ENCODE assay signal across 26 mouse cellular contexts in the genomic region with DNA sequence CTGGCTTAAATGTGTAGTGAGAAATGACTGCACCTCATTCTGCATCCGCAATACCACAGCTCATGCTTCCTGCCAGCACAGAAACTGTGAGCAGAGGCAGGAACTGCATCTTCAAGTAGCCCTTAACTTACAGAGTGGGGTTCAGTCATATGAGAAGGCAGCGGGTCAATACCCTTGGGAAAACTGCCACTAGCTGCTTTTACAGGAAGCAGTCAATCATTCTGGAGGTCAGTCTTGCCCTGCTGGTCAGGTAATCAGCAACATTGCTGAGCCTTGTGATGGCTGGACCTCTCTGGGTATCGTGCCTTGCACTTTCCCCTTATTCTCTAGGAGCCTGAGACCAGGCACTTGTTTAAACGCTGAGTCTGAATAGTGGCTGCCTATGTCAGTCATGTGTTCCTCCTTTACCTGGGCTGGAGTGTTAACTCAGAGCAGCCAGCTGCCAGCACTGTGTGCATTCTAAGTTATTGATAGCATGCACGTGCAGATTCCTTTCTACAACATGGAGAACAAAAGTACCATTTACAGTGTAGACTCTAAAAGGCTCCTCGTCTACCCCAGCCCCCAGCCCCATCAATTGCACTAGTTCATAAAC. TPM values are rescaled to one million over a fixed set of nuclear protein-coding genes. Genes with fewer than 3 reads are reported as not detected.
DNase-seq lines count a peak whose midpoint lies in the region; ATAC-seq and TF ChIP-seq lines count a peak whose summit lies in the region.
"Had no signal": no experiment of that assay in that cellular context is flagged by ENCODE, and none has a peak within 500 bp of the region (broad histone marks: within the 10 kb centered on the region; RNA-seq: fewer than 3 reads in every experiment).

No protein-coding gene starts in this region.

- 45% methylated on average over 6 of the region's 6 CpGs for WGBS in stomach, embryonic 14.5 days
- 40% methylated on average over 6 of the region's 6 CpGs for WGBS in stomach, postnatal 0 days

- H3K9ac ChIP-seq in stomach, embryonic 14.5 days (replicated peaks; ENCODE audit: low read depth, low read length): no peak overlapping the region
- no peak overlapping the region for H3K9ac ChIP-seq in stomach, postnatal 0 days (ENCODE audit: low read length)
- H3K9ac ChIP-seq: embryonic facial prominence, embryonic 15.5 days; liver, embryonic 13.5 days; neural tube, embryonic 12.5 days had no signal

- H3K4me1 ChIP-seq in stomach, embryonic 14.5 days (ENCODE audit: control insufficient read depth, insufficient read depth, low read length): no peaks in the 10 kb centered on the region
- H3K4me1 ChIP-seq in stomach, postnatal 0 days (replicated peaks; ENCODE audit: control insufficient read depth, insufficient read depth): no peaks in the 10 kb centered on the region
- H3K4me1 ChIP-seq: embryonic facial prominence, embryonic 15.5 days had no signal

- H3K9me3 ChIP-seq in stomach, embryonic 14.5 days (ENCODE audit: control insufficient read depth, low read depth, low read length): no peaks in the 10 kb centered on the region
- no peaks in the 10 kb centered on the region for H3K9me3 ChIP-seq in stomach, postnatal 0 days (ENCODE audit: control insufficient read depth, low read length)
- H3K9me3 ChIP-seq: embryonic facial prominence, embryonic 15.5 days; liver, embryonic 13.5 days; neural tube, embryonic 12.5 days had no signal

- no peaks in the 10 kb centered on the region for H3K27me3 ChIP-seq in stomach, embryonic 14.5 days (ENCODE audit: control insufficient read depth, insufficient read depth, low read length)
- H3K27me3 ChIP-seq in stomach, postnatal 0 days (ENCODE audit: control insufficient read depth, insufficient read depth, low read length): no peaks in the 10 kb centered on the region
- H3K27me3 ChIP-seq: embryonic facial prominence, embryonic 15.5 days; liver, embryonic 13.5 days; neural tube, embryonic 12.5 days had no signal

- ATAC-seq in stomach, embryonic 14.5 days (ENCODE audit: insufficient number of reproducible peaks, insufficient read depth, low FRiP score, low read depth): peak; percentile 18; the same call in 1 of the 2 replicates
- ATAC-seq in stomach, postnatal 0 days (ENCODE audit: low FRiP score, low TSS enrichment): no peak
- ATAC-seq: CD4-positive, CD25-positive, alpha-beta regulatory T cell, adult 4 months; hindbrain, embryonic 16.5 days; lung, postnatal 0 days had no signal

- TF ChIP-seq EP300 in stomach, postnatal 0 days (optimal IDR thresholded peaks at IDR 0.05): no peak

- no peak overlapping the region for H3K4me3 ChIP-seq in stomach, embryonic 14.5 days (ENCODE audit: low read depth, low read length)
- H3K4me3 ChIP-seq in stomach, postnatal 0 days (ENCODE audit: low read depth, low read length): no peak overlapping the region
- H3K4me3 ChIP-seq: embryonic facial prominence, embryonic 15.5 days; liver, embryonic 13.5 days; neural tube, embryonic 12.5 days had no signal

- DNase-seq in adrenal gland, adult 2 months: peak; percentile 19
- DNase-seq in adrenal gland, postnatal 4 days (ENCODE audit: low spot score in 2 of 2): no peak
- DNase-seq in stomach, postnatal 0 days (ENCODE audit: low spot score): no peak
- DNase-seq in kidney, postnatal 4 days: peak; percentile 13 to 31
- no peak for DNase-seq in cerebellum, adult 9-10 months
- no peak for DNase-seq in heart, postnatal 10 days
- no peak for DNase-seq in left cerebral cortex, postnatal 25 days (ENCODE audit: low spot score in 2 of 2)
- DNase-seq: cerebellum, postnatal 36 days; gastrocnemius, postnatal 25 days; liver, embryonic 13.5 days; thymus, postnatal 4 days had no signal

- no peak for TF ChIP-seq CTCF in stomach, postnatal 0 days (IDR thresholded peaks at IDR 0.05; ENCODE audit: low read depth)

- intact Hi-C loops in heart, postnatal 10 days (cut with DNase I): no loop called here
- intact Hi-C loops in left cerebral cortex, postnatal 25 days (cut with DNase I): no loop called here

- no peak overlapping the region for H3K27ac ChIP-seq in stomach, embryonic 14.5 days (ENCODE audit: low read length)
- H3K27ac ChIP-seq in stomach, postnatal 0 days (replicated peaks): no peak overlapping the region
- H3K27ac ChIP-seq: embryonic facial prominence, embryonic 15.5 days; liver, embryonic 13.5 days; neural tube, embryonic 12.5 days had no signal

- H3K36me3 ChIP-seq in stomach, embryonic 14.5 days (ENCODE audit: control insufficient read depth, insufficient read depth, low read length): no peaks in the 10 kb centered on the region
- no peaks in the 10 kb centered on the region for H3K36me3 ChIP-seq in stomach, postnatal 0 days (ENCODE audit: control insufficient read depth, insufficient read depth, low read length)
- H3K36me3 ChIP-seq: embryonic facial prominence, embryonic 15.5 days; liver, embryonic 13.5 days; neural tube, embryonic 12.5 days had no signal

- H3K4me2 ChIP-seq in stomach, embryonic 14.5 days (replicated peaks; ENCODE audit: low read depth, low read length): no peak overlapping the region
- H3K4me2 ChIP-seq in stomach, postnatal 0 days (replicated peaks; ENCODE audit: low read depth): no peak overlapping the region
- H3K4me2 ChIP-seq: embryonic facial prominence, embryonic 15.5 days; liver, embryonic 13.5 days; neural tube, embryonic 12.5 days had no signal

RNA-seq across cellular contexts. Expression of gene Slc17a1, which starts 21.6 kb away (rescaled TPM):
- under 1 TPM in 1 of 2 experiments, not detected in 1; 0.24 TPM for total RNA-seq in adrenal gland, adult 2 months (2021)
- not detected in 2 replicates for polyA plus RNA-seq in adrenal gland, adult 2 months (2012; rRNA removed)
- 1 to 10 TPM in 1 of 2 experiments, under 1 TPM in 1; 0.37 to 5.1 TPM for total RNA-seq in adrenal gland, postnatal 4 days (2021)
- polyA plus RNA-seq in stomach, embryonic 14.5 days (2014; fragmentation: Nextera tagmentation; extraction: Ambion mirVana): not detected in 2 replicates
- not detected in 2 replicates for polyA plus RNA-seq in stomach, postnatal 0 days (2015; fragmentation: Nextera tagmentation; extraction: Ambion mirVana)
- total RNA-seq in heart, postnatal 10 days (2021): not detected
- total RNA-seq in left cerebral cortex, postnatal 25 days (2021): not detected
- total RNA-seq: gastrocnemius, postnatal 25 days; heart, adult 8-10 months; layer of hippocampus, postnatal 14 days; left cerebral cortex, postnatal 14 days; megakaryocyte, adult 5-6 weeks; MEL; midbrain, postnatal 0 days had no signal
- polyA plus RNA-seq: embryonic facial prominence, embryonic 15.5 days; forebrain, embryonic 11.5 days; heart, postnatal 0 days; hindbrain, embryonic 16.5 days; large intestine, adult 2 months; lung, postnatal 0 days; midbrain, postnatal 0 days; neural tube, embryonic 12.5 days had no signal

RNA-seq across cellular contexts. Expression of gene Slc17a4, which starts 25.7 kb away (rescaled TPM):
- total RNA-seq in adrenal gland, adult 2 months (2021): under 1 TPM; 0.14 to 0.43 TPM
- 0.08 and 0.15 TPM in 2 replicates for polyA plus RNA-seq in adrenal gland, adult 2 months (2012; rRNA removed)
- total RNA-seq in adrenal gland, postnatal 4 days (2021): 1 to 10 TPM; 1.4 to 1.8 TPM
- 0.53 and 0.85 TPM in 2 replicates for polyA plus RNA-seq in stomach, embryonic 14.5 days (2014; fragmentation: Nextera tagmentation; extraction: Ambion mirVana)
- 0.07 and 0.21 TPM in 2 replicates for polyA plus RNA-seq in stomach, postnatal 0 days (2015; fragmentation: Nextera tagmentation; extraction: Ambion mirVana)
- not detected for total RNA-seq in heart, postnatal 10 days (2021)
- total RNA-seq in left cerebral cortex, postnatal 25 days (2021): not detected
- total RNA-seq: gastrocnemius, postnatal 25 days; heart, adult 8-10 months; layer of hippocampus, postnatal 14 days; left cerebral cortex, postnatal 14 days; megakaryocyte, adult 5-6 weeks; MEL; midbrain, postnatal 0 days had no signal
- polyA plus RNA-seq: CD4-positive, CD25-positive, alpha-beta regulatory T cell, adult 4 months; embryonic facial prominence, embryonic 15.5 days; forebrain, embryonic 11.5 days; heart, postnatal 0 days; hindbrain, embryonic 16.5 days; lung, postnatal 0 days; midbrain, postnatal 0 days had no signal

RNA-seq across cellular contexts. Expression of gene Hist1h2ba, which starts 44.8 kb away (rescaled TPM):
- total RNA-seq in adrenal gland, adult 2 months (2021): not detected
- polyA plus RNA-seq in adrenal gland, adult 2 months (2012; rRNA removed): not detected in 2 replicates
- not detected for total RNA-seq in adrenal gland, postnatal 4 days (2021)
- not detected in 2 replicates for polyA plus RNA-seq in stomach, embryonic 14.5 days (2014; fragmentation: Nextera tagmentation; extraction: Ambion mirVana)
- polyA plus RNA-seq in stomach, postnatal 0 days (2015; fragmentation: Nextera tagmentation; extraction: Ambion mirVana): not detected in 2 replicates
- total RNA-seq in heart, postnatal 10 days (2021): not detected
- not detected for total RNA-seq in left cerebral cortex, postnatal 25 days (2021)
- total RNA-seq: gastrocnemius, postnatal 25 days; heart, adult 8-10 months; layer of hippocampus, postnatal 14 days; left cerebral cortex, postnatal 14 days; megakaryocyte, adult 5-6 weeks; MEL; midbrain, postnatal 0 days had no signal
- polyA plus RNA-seq: CD4-positive, CD25-positive, alpha-beta regulatory T cell, adult 4 months; embryonic facial prominence, embryonic 15.5 days; forebrain, embryonic 11.5 days; heart, postnatal 0 days; hindbrain, embryonic 16.5 days; large intestine, adult 2 months; liver, embryonic 13.5 days; lung, postnatal 0 days; midbrain, postnatal 0 days; neural tube, embryonic 12.5 days had no signal

RNA-seq across cellular contexts. Expression of gene Hist1h2aa, which starts 45.2 kb away (rescaled TPM):
- total RNA-seq in adrenal gland, adult 2 months (2021): not detected
- polyA plus RNA-seq in adrenal gland, adult 2 months (2012; rRNA removed): not detected in 2 replicates
- not detected for total RNA-seq in adrenal gland, postnatal 4 days (2021)
- not detected in 2 replicates for polyA plus RNA-seq in stomach, embryonic 14.5 days (2014; fragmentation: Nextera tagmentation; extraction: Ambion mirVana)
- polyA plus RNA-seq in stomach, postnatal 0 days (2015; fragmentation: Nextera tagmentation; extraction: Ambion mirVana): not detected in 2 replicates
- not detected for total RNA-seq in heart, postnatal 10 days (2021)
- total RNA-seq in left cerebral cortex, postnatal 25 days (2021): not detected
- total RNA-seq: gastrocnemius, postnatal 25 days; heart, adult 8-10 months; layer of hippocampus, postnatal 14 days; left cerebral cortex, postnatal 14 days; megakaryocyte, adult 5-6 weeks; MEL; midbrain, postnatal 0 days had no signal
- polyA plus RNA-seq: CD4-positive, CD25-positive, alpha-beta regulatory T cell, adult 4 months; embryonic facial prominence, embryonic 15.5 days; forebrain, embryonic 11.5 days; heart, postnatal 0 days; hindbrain, embryonic 16.5 days; large intestine, adult 2 months; liver, embryonic 13.5 days; lung, postnatal 0 days; midbrain, postnatal 0 days; neural tube, embryonic 12.5 days had no signal

RNA-seq across cellular contexts. Expression of gene Slc17a3, which starts 49.9 kb away (rescaled TPM):
- total RNA-seq in adrenal gland, adult 2 months (2021): 1 to 10 TPM in 1 of 2 experiments, under 1 TPM in 1; 0.35 to 1.6 TPM
- polyA plus RNA-seq in adrenal gland, adult 2 months (2012; rRNA removed): 0.20 TPM in 1 of 2 replicates, not detected in the other
- total RNA-seq in adrenal gland, postnatal 4 days (2021): 1 to 10 TPM; 3.3 to 4.8 TPM
- polyA plus RNA-seq in stomach, embryonic 14.5 days (2014; fragmentation: Nextera tagmentation; extraction: Ambion mirVana): not detected in 2 replicates
- polyA plus RNA-seq in stomach, postnatal 0 days (2015; fragmentation: Nextera tagmentation; extraction: Ambion mirVana): not detected in 2 replicates
- not detected for total RNA-seq in heart, postnatal 10 days (2021)
- total RNA-seq in left cerebral cortex, postnatal 25 days (2021): under 1 TPM; 0.11 to 0.16 TPM
- total RNA-seq: gastrocnemius, postnatal 25 days; heart, adult 8-10 months; layer of hippocampus, postnatal 14 days; megakaryocyte, adult 5-6 weeks; MEL had no signal
- polyA plus RNA-seq: CD4-positive, CD25-positive, alpha-beta regulatory T cell, adult 4 months; embryonic facial prominence, embryonic 15.5 days; forebrain, embryonic 11.5 days; heart, postnatal 0 days; hindbrain, embryonic 16.5 days; large intestine, adult 2 months; lung, postnatal 0 days; midbrain, postnatal 0 days had no signal

Comparison
In these comparisons a context has a peak if more than half of its experiments do, and no peak if none do; other contexts are left out.
1. DNase-seq: peak in adrenal gland, adult 2 months (single experiment) and kidney, postnatal 4 days (2 of 2); none in adrenal gland, postnatal 4 days (0 of 2), stomach, postnatal 0 days (single experiment), cerebellum, adult 9-10 months (single experiment), heart, postnatal 10 days (0 of 2) and left cerebral cortex, postnatal 25 days (0 of 2).